Mouse (Mus musculus): Measurements from ENCODE around the gene H13.
A peak's percentile ranks its signal among the peaks of the same experiment; 100 is the strongest.

H13 gene

GRCm38 (mm10) chr2:152703596-152704255, 34.5 kb downstream of the H13 start:
- DNase-seq (ENCODE audit: low read depth), result no peak

GRCm38 (mm10) chr2:152704256-152704605, 35.0 kb downstream of the H13 start:
- DNase-seq (ENCODE audit: low read depth), result no peak

- DNase-seq (ENCODE audit: low read depth), result no peak
Observed at GRCm38 (mm10) chr2:152704811-152705370, 35.6 kb downstream of the H13 start.

GRCm38 (mm10) chr2:152705993-152706571, 36.8 kb downstream of the H13 start:
- no peak for DNase-seq (ENCODE audit: low read depth)

GRCm38 (mm10) chr2:152707186-152707585, 37.9 kb downstream of the H13 start:
- no peak for DNase-seq (ENCODE audit: low read depth)

GRCm38 (mm10) chr2:152707627-152708026, 38.4 kb downstream of the H13 start:
- DNase-seq (ENCODE audit: low read depth), result no peak

- DNase-seq (ENCODE audit: low read depth), result no peak
Observed at GRCm38 (mm10) chr2:152709066-152709465, 39.8 kb downstream of the H13 start.

- DNase-seq (ENCODE audit: low read depth), result no peak
Observed at GRCm38 (mm10) chr2:152716241-152716772, 47.0 kb downstream of the H13 start.

GRCm38 (mm10) chr2:152717652-152718051, 48.4 kb downstream of the H13 start:
- no peak for DNase-seq (ENCODE audit: low read depth)

GRCm38 (mm10) chr2:152718076-152718475, 48.8 kb downstream of the H13 start:
- no peak for DNase-seq (ENCODE audit: low read depth)

- no peak for DNase-seq (ENCODE audit: low read depth)
Observed at GRCm38 (mm10) chr2:152723651-152724331, 54.5 kb downstream of the H13 start.

GRCm38 (mm10) chr2:152724332-152724723, 55.1 kb downstream of the H13 start:
- DNase-seq (ENCODE audit: low read depth), result no peak

- DNase-seq (ENCODE audit: low read depth), result no peak
Observed at GRCm38 (mm10) chr2:152725178-152725750, 56.0 kb downstream of the H13 start.

- DNase-seq (ENCODE audit: low read depth), result no peak
Observed at GRCm38 (mm10) chr2:152726213-152726612, 57.0 kb downstream of the H13 start.

- peak; percentile 71 for DNase-seq (ENCODE audit: low read depth)
Observed at GRCm38 (mm10) chr2:152726751-152727335, 57.6 kb downstream of the H13 start.

GRCm38 (mm10) chr2:152727795-152728510, 58.7 kb downstream of the H13 start:
- DNase-seq (ENCODE audit: low read depth), result no peak

- no peak for DNase-seq (ENCODE audit: low read depth)
Observed at GRCm38 (mm10) chr2:152728594-152728993, 59.3 kb downstream of the H13 start.

- no peak for DNase-seq (ENCODE audit: low read depth)
Observed at GRCm38 (mm10) chr2:152729013-152729635, 59.9 kb downstream of the H13 start.

GRCm38 (mm10) chr2:152729636-152730020, 60.4 kb downstream of the H13 start:
- no peak for DNase-seq (ENCODE audit: low read depth)

- peak; percentile 23 for DNase-seq (ENCODE audit: low read depth)
Observed at GRCm38 (mm10) chr2:152733201-152733600, 63.9 kb downstream of the H13 start.

GRCm38 (mm10) chr2:152734501-152734900, 65.2 kb downstream of the H13 start:
- no peak for DNase-seq (ENCODE audit: low read depth)
